Mouse (Mus musculus) heart, embryonic 15.5 days (tissue): ENCODE measurements at regions not wholly inside any gene's neighbourhood (a gene's known extent, or its start where the extent isn't known, plus 50 kb on each side); places are given as distances from the start of the nearest gene placed in this dataset.

Source experiments
- ATAC-seq: fragments of 200-750 bp; cut with Nextera tagmentation; replicated peaks from 2 replicates; pipeline ENCODE4 v1.8.0; 2017; ENCODE audit warnings: low read depth, moderate TSS enrichment; ENCODE audit not compliant: insufficient number of reproducible peaks, insufficient read depth, low FRiP score
- H3K27ac ChIP-seq: fragments of 300-500 bp; sonication (generic); 2 replicates; pipeline ENCODE4 v1.5.1; 2015; ENCODE audit warnings: mild to moderate bottlenecking, inconsistent platforms
- H3K27me3 ChIP-seq: fragments of 300-500 bp; sonication (generic); 2 replicates; pipeline ENCODE4 v1.6.1; 2015; ENCODE audit warnings: inconsistent platforms
- H3K36me3 ChIP-seq: fragments of 300-500 bp; sonication (generic); 2 replicates; pipeline ENCODE4 v1.6.1; 2015; ENCODE audit warnings: mild to moderate bottlenecking, inconsistent platforms
- H3K4me1 ChIP-seq: fragments of 300-500 bp; sonication (generic); replicated peaks from 2 replicates; pipeline ENCODE4 v1.6.1; 2015; ENCODE audit warnings: inconsistent platforms
- H3K4me2 ChIP-seq: fragments of 300-500 bp; sonication (generic); 2 replicates; pipeline ENCODE4 v1.6.1; 2015; ENCODE audit warnings: inconsistent platforms, mild to moderate bottlenecking, moderate library complexity
- H3K4me3 ChIP-seq: fragments of 300-500 bp; sonication (generic); 2 replicates; pipeline ENCODE4 v1.5.1; 2015; ENCODE audit warnings: mild to moderate bottlenecking, inconsistent platforms
- H3K9ac ChIP-seq: fragments of 300-500 bp; sonication (generic); 2 replicates; pipeline ENCODE4 v1.6.1; 2015; ENCODE audit warnings: mild to moderate bottlenecking, inconsistent platforms
- H3K9me3 ChIP-seq: fragments of 300-500 bp; sonication (generic); replicated peaks from 2 replicates; pipeline ENCODE4 v1.6.1; 2016; ENCODE audit warnings: inconsistent platforms
- WGBS: fragments of 180-500 bp; shearing (Covaris S2); methylation state at CpG from one replicate; pipeline ENCODE4 v1.1.7; 2015; ENCODE audit warnings: mixed read lengths; 5-methylcytosine and 5-hydroxymethylcytosine counted together

DNA sequence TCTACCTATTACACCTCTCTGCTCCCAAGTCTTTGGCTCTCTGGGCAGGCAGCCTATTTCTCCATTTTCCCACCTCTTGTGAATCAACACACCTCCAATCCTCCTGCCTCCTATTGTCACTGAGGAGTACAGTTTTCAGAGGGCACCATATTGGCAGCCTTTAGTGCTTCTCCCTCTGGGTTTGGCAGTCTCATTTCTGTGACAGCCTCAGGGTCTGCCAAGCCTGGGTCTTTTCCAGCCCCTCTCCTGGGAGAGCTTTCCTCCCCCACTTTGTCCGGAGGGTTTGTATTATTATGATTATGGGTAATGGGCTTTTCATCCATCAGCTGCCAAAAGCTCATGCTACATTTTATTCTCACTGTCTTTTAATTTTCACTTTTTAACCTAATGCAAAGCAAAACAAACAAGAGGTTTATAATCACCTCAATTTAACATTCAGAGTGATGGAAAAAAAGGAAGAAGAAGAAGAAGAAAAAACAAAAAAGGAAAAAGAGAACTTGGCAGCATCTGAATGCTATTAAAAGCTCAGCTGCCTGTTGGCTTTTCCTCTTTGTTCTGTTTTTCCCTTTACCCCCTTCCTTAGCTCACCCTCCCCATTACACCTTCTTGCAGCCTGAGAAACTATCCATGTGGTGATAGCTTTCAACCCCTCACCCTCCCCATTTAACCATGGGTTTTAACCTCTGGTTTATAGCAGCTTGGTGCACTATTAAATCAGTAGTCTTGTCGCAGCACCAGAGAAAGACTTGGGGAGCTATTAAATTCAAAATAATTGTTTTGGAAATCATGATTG lies 790.5 kb upstream of the Cdh8 start:
- ATAC-seq = no peak
- 68% methylated on average over 2 of the region's 2 CpGs for WGBS

GRCm38 (mm10) chr8:100193228-100193627 lies 777.0 kb upstream of the Cdh8 start:
- Histone ChIP-seq H3K9ac (no peak overlapping the region), H3K27ac (no peak overlapping the region), H3K4me1 (no peaks in the 10 kb centered on the region), H3K27me3 (no peaks in the 10 kb centered on the region), H3K4me2 (no peak overlapping the region), H3K4me3 (no peak overlapping the region), H3K9me3 (no peaks in the 10 kb centered on the region), H3K36me3 (no peaks in the 10 kb centered on the region)
- WGBS = 79% methylated on average over 2 of the region's 2 CpGs
- no peak for ATAC-seq

More for the DNA sequence above, 790.5 kb upstream of the Cdh8 start:
- Histone ChIP-seq H3K36me3 (no peaks in the 10 kb centered on the region), H3K9ac (no peak overlapping the region), H3K9me3 (no peaks in the 10 kb centered on the region), H3K27me3 (no peaks in the 10 kb centered on the region), H3K27ac (no peak overlapping the region), H3K4me3 (no peak overlapping the region), H3K4me2 (no peak overlapping the region), H3K4me1 (no peaks in the 10 kb centered on the region)

GRCm38 (mm10) chr8:100190698-100191097 lies 774.4 kb upstream of the Cdh8 start:
- Histone ChIP-seq H3K9ac (no peak overlapping the region), H3K9me3 (no peaks in the 10 kb centered on the region), H3K4me2 (no peak overlapping the region), H3K4me1 (no peaks in the 10 kb centered on the region), H3K36me3 (no peaks in the 10 kb centered on the region), H3K27ac (no peak overlapping the region), H3K27me3 (no peaks in the 10 kb centered on the region), H3K4me3 (no peak overlapping the region)
- 70% methylated on average over 2 of the region's 2 CpGs for WGBS
- ATAC-seq = no peak

DNA sequence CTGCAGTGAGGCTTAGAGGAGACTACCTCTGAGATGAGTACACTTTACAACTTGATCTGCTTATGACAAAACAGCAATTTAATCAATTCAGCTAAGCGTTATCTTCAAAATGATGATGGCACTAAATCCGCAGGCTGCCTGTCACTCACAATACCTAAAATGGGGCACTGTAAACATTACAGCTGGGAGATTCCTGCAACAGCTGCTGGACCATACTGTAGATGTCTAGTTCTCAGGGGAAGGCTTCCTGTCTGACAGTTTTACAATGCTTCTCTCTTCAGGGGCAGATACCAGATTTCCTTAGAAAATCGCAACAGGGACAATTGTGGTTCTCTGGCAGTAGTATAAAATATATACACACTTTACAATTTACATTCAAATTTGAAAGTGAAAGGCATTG lies 771.7 kb upstream of the Cdh8 start:
- Histone ChIP-seq H3K4me2 (no peak overlapping the region), H3K9me3 (no peaks in the 10 kb centered on the region), H3K27me3 (no peaks in the 10 kb centered on the region), H3K4me1 (no peaks in the 10 kb centered on the region), H3K27ac (no peak overlapping the region), H3K36me3 (no peaks in the 10 kb centered on the region), H3K9ac (no peak overlapping the region), H3K4me3 (no peak overlapping the region)
- WGBS = 70% methylated on average over 3 of the region's 3 CpGs
- ATAC-seq = no peak

DNA sequence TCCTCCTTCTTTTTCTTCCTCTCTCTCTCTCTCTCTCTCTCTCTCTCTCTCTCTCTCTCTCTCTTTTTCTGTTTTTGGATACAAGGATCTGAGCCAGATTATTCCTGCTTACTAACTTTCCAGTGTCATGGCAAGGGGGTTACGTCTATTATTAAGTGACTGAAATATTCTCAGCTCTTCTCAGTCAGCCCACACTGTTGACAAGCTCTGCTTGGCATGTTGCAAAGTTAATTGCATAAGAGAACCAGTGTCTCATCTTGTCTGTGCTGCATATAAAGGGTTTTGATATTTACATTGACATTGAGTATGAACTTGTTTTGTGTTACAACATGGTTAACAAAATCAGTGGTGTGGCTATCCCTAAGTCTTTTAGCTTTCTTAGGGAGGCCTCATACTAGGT lies 760.2 kb upstream of the Cdh8 start:
- ATAC-seq = no peak

GRCm38 (mm10) chr8:100145411-100145810 lies 729.1 kb upstream of the Cdh8 start:
- Histone ChIP-seq H3K36me3 (no peaks in the 10 kb centered on the region), H3K27ac (no peak overlapping the region), H3K9me3 (no peaks in the 10 kb centered on the region), H3K9ac (no peak overlapping the region), H3K4me1 (no peaks in the 10 kb centered on the region), H3K27me3 (no peaks in the 10 kb centered on the region), H3K4me3 (no peak overlapping the region), H3K4me2 (no peak overlapping the region)
- 86% methylated on average over 1 of the region's 1 CpGs for WGBS
- ATAC-seq = no peak

More for the DNA sequence above, 760.2 kb upstream of the Cdh8 start:
- H3K4me1 ChIP-seq = no peaks in the 10 kb centered on the region
- H3K27me3 ChIP-seq = no peaks in the 10 kb centered on the region
- H3K4me3 ChIP-seq = no peak overlapping the region
- H3K4me2 ChIP-seq = no peak overlapping the region
- H3K36me3 ChIP-seq = no peaks in the 10 kb centered on the region
- no peak overlapping the region for H3K27ac ChIP-seq
- no peak overlapping the region for H3K9ac ChIP-seq
- WGBS = 60% methylated on average over 1 of the region's 1 CpGs
- no peaks in the 10 kb centered on the region for H3K9me3 ChIP-seq

- WGBS = 57% methylated on average over 5 of the region's 5 CpGs
- Histone ChIP-seq H3K27me3 (no peaks in the 10 kb centered on the region), H3K4me3 (no peak overlapping the region), H3K9ac (no peak overlapping the region), H3K4me1 (no peaks in the 10 kb centered on the region), H3K4me2 (no peak overlapping the region), H3K9me3 (no peaks in the 10 kb centered on the region), H3K27ac (no peak overlapping the region), H3K36me3 (no peaks in the 10 kb centered on the region)
- ATAC-seq = no peak
These were observed 727.9 kb upstream of the Cdh8 start for GRCm38 (mm10) chr8:100144124-100144680.

GRCm38 (mm10) chr8:100104412-100105365 lies 688.4 kb upstream of the Cdh8 start:
- WGBS = 49% methylated on average over 11 of the region's 11 CpGs

GRCm38 (mm10) chr8:100101957-100102356 lies 685.7 kb upstream of the Cdh8 start:
- ATAC-seq = no peak
- 75% methylated on average over 2 of the region's 2 CpGs for WGBS

More at GRCm38 (mm10) chr8:100104412-100105365, 688.4 kb upstream of the Cdh8 start:
- no peak overlapping the region for H3K9ac ChIP-seq
- no peak overlapping the region for H3K27ac ChIP-seq
- no peak for ATAC-seq
- H3K36me3 ChIP-seq = no peaks in the 10 kb centered on the region
- no peak overlapping the region for H3K4me2 ChIP-seq
- no peaks in the 10 kb centered on the region for H3K4me1 ChIP-seq
- H3K9me3 ChIP-seq = no peaks in the 10 kb centered on the region
- no peak overlapping the region for H3K4me3 ChIP-seq
- H3K27me3 ChIP-seq = no peaks in the 10 kb centered on the region

DNA sequence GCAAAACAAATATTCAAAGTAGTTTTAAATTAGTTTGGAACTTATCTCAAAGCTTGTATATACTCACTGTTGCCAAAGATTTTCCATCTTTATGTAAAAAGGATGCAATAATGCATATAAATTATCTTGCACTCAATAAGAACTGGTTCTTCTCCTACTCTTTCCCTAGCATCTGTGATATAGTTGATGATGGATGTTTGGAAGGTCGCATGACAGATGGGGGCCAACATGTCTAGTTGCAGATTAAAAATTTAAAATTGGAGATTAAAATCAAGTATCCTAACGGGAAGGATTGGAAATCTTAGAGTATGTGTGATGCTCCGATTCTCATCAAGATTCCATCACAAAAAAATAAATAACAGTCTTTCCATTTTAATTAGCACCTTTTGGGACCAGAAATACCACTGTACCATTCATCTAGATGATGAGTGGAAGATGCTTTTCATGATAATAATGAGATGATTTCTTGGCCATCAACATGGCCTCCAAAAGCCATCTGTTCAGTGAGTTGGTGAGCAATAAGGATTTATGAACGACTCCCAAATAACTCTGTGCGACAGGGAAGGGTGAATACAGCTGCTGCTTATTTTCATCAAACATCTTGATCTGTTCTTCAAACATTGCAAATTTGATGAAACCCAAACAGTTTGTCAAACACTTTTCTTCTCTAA lies 655.9 kb upstream of the Cdh8 start:
- no peak overlapping the region for H3K9ac ChIP-seq
- ATAC-seq = no peak
- H3K36me3 ChIP-seq = no peaks in the 10 kb centered on the region
- H3K4me2 ChIP-seq = no peak overlapping the region
- no peaks in the 10 kb centered on the region for H3K27me3 ChIP-seq
- WGBS = 79% methylated on average over 5 of the region's 5 CpGs
- H3K27ac ChIP-seq = no peak overlapping the region
- no peak overlapping the region for H3K4me3 ChIP-seq
- H3K4me1 ChIP-seq = no peaks in the 10 kb centered on the region
- no peaks in the 10 kb centered on the region for H3K9me3 ChIP-seq

More at GRCm38 (mm10) chr8:100101957-100102356, 685.7 kb upstream of the Cdh8 start:
- Histone ChIP-seq H3K9ac (no peak overlapping the region), H3K27ac (no peak overlapping the region), H3K36me3 (no peaks in the 10 kb centered on the region), H3K4me3 (no peak overlapping the region), H3K27me3 (no peaks in the 10 kb centered on the region), H3K9me3 (no peaks in the 10 kb centered on the region), H3K4me2 (no peak overlapping the region), H3K4me1 (no peaks in the 10 kb centered on the region)

DNA sequence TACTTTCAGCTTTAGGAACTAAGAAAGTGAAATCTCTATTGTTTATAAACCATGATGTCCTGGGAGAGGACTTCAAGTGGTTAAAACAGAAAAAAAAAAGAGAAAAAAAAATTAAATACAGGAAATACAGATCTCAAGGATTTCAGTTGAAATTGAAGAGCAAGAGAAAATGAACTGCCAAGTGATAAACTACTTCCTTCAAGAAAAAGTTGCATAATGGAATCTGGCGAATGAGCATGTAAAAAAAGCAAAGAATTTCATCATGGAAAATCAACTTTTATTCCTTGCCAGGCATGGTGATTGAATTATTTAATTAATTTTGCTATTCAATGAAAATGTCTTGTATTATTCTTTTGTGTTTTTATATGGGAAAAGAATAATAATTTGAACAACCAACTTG lies 653.5 kb upstream of the Cdh8 start:
- no peaks in the 10 kb centered on the region for H3K36me3 ChIP-seq
- no peak for ATAC-seq
- H3K4me3 ChIP-seq = no peak overlapping the region
- H3K4me2 ChIP-seq = no peak overlapping the region
- no peaks in the 10 kb centered on the region for H3K4me1 ChIP-seq
- H3K9ac ChIP-seq = no peak overlapping the region
- WGBS = 67% methylated on average over 1 of the region's 1 CpGs
- H3K27ac ChIP-seq = no peak overlapping the region
- H3K9me3 ChIP-seq = no peaks in the 10 kb centered on the region
- no peaks in the 10 kb centered on the region for H3K27me3 ChIP-seq
